Mouse (Mus musculus): ENCODE results near the gene Best3.
"Not testable (repeated sequence)": the region's sequence is repeated elsewhere in the genome, so short reads cannot be mapped to it uniquely, and the experiment has no call there.

Gene Best3

GRCm38 (mm10) chr10:116978841-116979240, 7.3 kb upstream of the Best3 start:
- DNase-seq (ENCODE audit: low read depth, low spot score): no peak

- no peak for DNase-seq (ENCODE audit: low read depth, low spot score)
These were observed 5.8 kb upstream of the Best3 start for GRCm38 (mm10) chr10:116980273-116980672.

GRCm38 (mm10) chr10:116980888-116981287, 5.2 kb upstream of the Best3 start:
- DNase-seq (ENCODE audit: low read depth, low spot score): no peak

- no peak for DNase-seq (ENCODE audit: low read depth, low spot score)
These were observed 3.6 kb upstream of the Best3 start for GRCm38 (mm10) chr10:116982526-116982925.

GRCm38 (mm10) chr10:116984836-116985235, 1.3 kb upstream of the Best3 start:
- no peak for DNase-seq (ENCODE audit: low read depth, low spot score)

GRCm38 (mm10) chr10:116993971-116994370, 7.9 kb downstream of the Best3 start:
- DNase-seq (ENCODE audit: low read depth, low spot score): no peak

- DNase-seq (ENCODE audit: low read depth, low spot score): no peak
These were observed 9.0 kb downstream of the Best3 start for GRCm38 (mm10) chr10:116995162-116995561.

GRCm38 (mm10) chr10:116995584-116996235, 9.6 kb downstream of the Best3 start:
- DNase-seq (ENCODE audit: low read depth, low spot score): no peak

GRCm38 (mm10) chr10:116996236-116996600, 10.1 kb downstream of the Best3 start:
- DNase-seq (ENCODE audit: low read depth, low spot score): no peak

- DNase-seq (ENCODE audit: low read depth, low spot score): no peak
These were observed 12.8 kb downstream of the Best3 start for GRCm38 (mm10) chr10:116998716-116999455.

GRCm38 (mm10) chr10:117000975-117001374, 14.9 kb downstream of the Best3 start:
- DNase-seq (ENCODE audit: low read depth, low spot score): no peak

- no peak for DNase-seq (ENCODE audit: low read depth, low spot score)
These were observed 18.6 kb downstream of the Best3 start for GRCm38 (mm10) chr10:117004695-117005094.

GRCm38 (mm10) chr10:117005707-117006464, 19.8 kb downstream of the Best3 start:
- no peak for DNase-seq (ENCODE audit: low read depth, low spot score)

- no peak for DNase-seq (ENCODE audit: low read depth, low spot score)
These were observed 23.6 kb downstream of the Best3 start for GRCm38 (mm10) chr10:117009691-117010090.

- DNase-seq (ENCODE audit: low read depth, low spot score): no peak
These were observed 24.9 kb downstream of the Best3 start for GRCm38 (mm10) chr10:117011047-117011446.

GRCm38 (mm10) chr10:117013689-117014390, 27.7 kb downstream of the Best3 start:
- peak; percentile 29 for DNase-seq (ENCODE audit: low read depth, low spot score)

GRCm38 (mm10) chr10:117014565-117014964, 28.5 kb downstream of the Best3 start:
- DNase-seq (ENCODE audit: low read depth, low spot score): no peak

GRCm38 (mm10) chr10:117018281-117018840, 32.2 kb downstream of the Best3 start:
- no peak for DNase-seq (ENCODE audit: low read depth, low spot score)

GRCm38 (mm10) chr10:117021020-117021754, 35.1 kb downstream of the Best3 start:
- no peak for DNase-seq (ENCODE audit: low read depth, low spot score)

GRCm38 (mm10) chr10:117023693-117024092, 37.6 kb downstream of the Best3 start:
- DNase-seq (ENCODE audit: low read depth, low spot score): no peak

- DNase-seq (ENCODE audit: low read depth, low spot score): not testable (repeated sequence)
These were observed 39.7 kb downstream of the Best3 start for GRCm38 (mm10) chr10:117025776-117026175.

All from retina, postnatal 7 days (tissue).